ENCODE assay signal across 8 mouse cellular contexts in genomic region chr19:6240725-6241124, GRCm38 (mm10). TPM values are rescaled to one million over a fixed set of nuclear protein-coding genes. Genes with fewer than 3 reads are reported as not detected.
DNase-seq lines count a peak whose midpoint lies in the region; ATAC-seq and TF ChIP-seq lines count a peak whose summit lies in the region.

No protein-coding gene starts in this region.

- 38% methylated on average over 5 of the region's 5 CpGs for WGBS in hindbrain, embryonic 10.5 days
- WGBS in hindbrain, embryonic 11.5 days: 35% methylated on average over 5 of the region's 5 CpGs
- 51% methylated on average over 5 of the region's 5 CpGs for WGBS in bone marrow, adult 2 months
- 36% methylated on average over 5 of the region's 5 CpGs for WGBS in hindbrain, embryonic 14.5 days
- WGBS in midbrain, embryonic 14.5 days: 33% methylated on average over 5 of the region's 5 CpGs

- peak overlapping the region; percentile 67 for H3K27ac ChIP-seq in hindbrain, embryonic 10.5 days
- no peak overlapping the region for H3K27ac ChIP-seq in hindbrain, embryonic 11.5 days (ENCODE audit: low read depth, low read length)
- H3K27ac ChIP-seq in bone marrow, adult 2 months (ENCODE audit: control insufficient read depth, insufficient read depth, low read depth, low read length, poor library complexity): peak overlapping the region; percentile 69
- peak overlapping the region; percentile 33; the same call in 1 of the 2 replicates for H3K27ac ChIP-seq in hindbrain, embryonic 14.5 days
- no peak overlapping the region for H3K27ac ChIP-seq in midbrain, embryonic 14.5 days (replicated peaks; ENCODE audit: low read depth, low read length)

- H3K9me3 ChIP-seq in hindbrain, embryonic 10.5 days: no peaks in the 10 kb centered on the region
- H3K9me3 ChIP-seq in hindbrain, embryonic 11.5 days (ENCODE audit: control insufficient read depth, low read length): no peaks in the 10 kb centered on the region
- H3K9me3 ChIP-seq in hindbrain, embryonic 14.5 days (ENCODE audit: control insufficient read depth, low read length): no peaks in the 10 kb centered on the region
- no peaks in the 10 kb centered on the region for H3K9me3 ChIP-seq in midbrain, embryonic 14.5 days (ENCODE audit: control insufficient read depth, low read length)

- no peak overlapping the region for H3K9ac ChIP-seq in hindbrain, embryonic 11.5 days (ENCODE audit: low read depth, low read length)
- no peak overlapping the region for H3K9ac ChIP-seq in hindbrain, embryonic 14.5 days
- H3K9ac ChIP-seq in midbrain, embryonic 14.5 days (replicated peaks; ENCODE audit: low read length): no peak overlapping the region

- no peak for TF ChIP-seq CTCF in bone marrow, adult 2 months (IDR thresholded peaks at IDR 0.05; ENCODE audit: control insufficient read depth, insufficient read depth, low read length)

- no peak overlapping the region for H3K4me2 ChIP-seq in hindbrain, embryonic 11.5 days (replicated peaks; ENCODE audit: low read depth, low read length)
- peak overlapping the region; percentile 32 for H3K4me2 ChIP-seq in hindbrain, embryonic 14.5 days (replicated peaks)
- peak overlapping the region; percentile 7; the same call in 1 of the 2 replicates for H3K4me2 ChIP-seq in midbrain, embryonic 14.5 days (ENCODE audit: low read length)

- peaks cover 31% of the 10 kb centered on the region for H3K4me1 ChIP-seq in hindbrain, embryonic 10.5 days (replicated peaks)
- peaks cover 6% of the 10 kb centered on the region for H3K4me1 ChIP-seq in hindbrain, embryonic 11.5 days (replicated peaks; ENCODE audit: control insufficient read depth, insufficient read depth, low read length)
- peaks cover 2% of the 10 kb centered on the region; the same call in 1 of the 2 replicates for H3K4me1 ChIP-seq in bone marrow, adult 2 months (ENCODE audit: control insufficient read depth, insufficient read depth, low read length)
- H3K4me1 ChIP-seq in hindbrain, embryonic 14.5 days (replicated peaks; ENCODE audit: control insufficient read depth, insufficient read depth, low read length): peaks cover 12% of the 10 kb centered on the region
- H3K4me1 ChIP-seq in midbrain, embryonic 14.5 days (ENCODE audit: control insufficient read depth, insufficient read depth, low read length): peaks cover 15% of the 10 kb centered on the region

- no peak for TF ChIP-seq POLR2A in bone marrow, adult 2 months (IDR thresholded peaks at IDR 0.05; ENCODE audit: borderline replicate concordance, control insufficient read depth, low read depth, low read length)

- no peaks in the 10 kb centered on the region for H3K27me3 ChIP-seq in hindbrain, embryonic 10.5 days (ENCODE audit: insufficient read depth, poor library complexity, severe bottlenecking)
- H3K27me3 ChIP-seq in hindbrain, embryonic 11.5 days (ENCODE audit: control insufficient read depth, insufficient read depth, low read length): no peaks in the 10 kb centered on the region
- H3K27me3 ChIP-seq in hindbrain, embryonic 14.5 days (ENCODE audit: control insufficient read depth, insufficient read depth, low read length): no peaks in the 10 kb centered on the region
- H3K27me3 ChIP-seq in midbrain, embryonic 14.5 days (ENCODE audit: control insufficient read depth, insufficient read depth, low read length): no peaks in the 10 kb centered on the region

- no peak for DNase-seq in hindbrain, embryonic 10.5 days (ENCODE audit: low spot score)
- no peak for DNase-seq in hindbrain, embryonic 11.5 days (ENCODE audit: low spot score)
- DNase-seq in hindbrain, embryonic 14.5 days (ENCODE audit: low spot score): no peak
- no peak for DNase-seq in midbrain, embryonic 14.5 days
- DNase-seq in frontal cortex, postnatal 36 days (ENCODE audit: low spot score in 2 of 2): no peak
- no peak for DNase-seq in lung, adult 18-20 months
- DNase-seq in B cell, adult 2 months: no peak

- no peak for ATAC-seq in hindbrain, embryonic 11.5 days (ENCODE audit: low FRiP score)
- no peak for ATAC-seq in hindbrain, embryonic 14.5 days (ENCODE audit: low FRiP score)
- ATAC-seq in midbrain, embryonic 14.5 days (ENCODE audit: low FRiP score, low TSS enrichment): no peak

- H3K36me3 ChIP-seq in hindbrain, embryonic 10.5 days: peaks cover 19% of the 10 kb centered on the region
- no peaks in the 10 kb centered on the region for H3K36me3 ChIP-seq in hindbrain, embryonic 11.5 days (ENCODE audit: control insufficient read depth, insufficient read depth, low read length)
- H3K36me3 ChIP-seq in hindbrain, embryonic 14.5 days (replicated peaks; ENCODE audit: control insufficient read depth, insufficient read depth): peaks cover 19% of the 10 kb centered on the region
- peaks cover 16% of the 10 kb centered on the region for H3K36me3 ChIP-seq in midbrain, embryonic 14.5 days (ENCODE audit: control insufficient read depth, insufficient read depth, low read length)

- H3K4me3 ChIP-seq in hindbrain, embryonic 10.5 days: peak overlapping the region; percentile 91
- H3K4me3 ChIP-seq in hindbrain, embryonic 11.5 days (ENCODE audit: low read depth, low read length): no peak overlapping the region
- peak overlapping the region; percentile 24 for H3K4me3 ChIP-seq in bone marrow, adult 2 months (replicated peaks; ENCODE audit: control insufficient read depth, low read depth, low read length)
- peak overlapping the region; percentile 82; the same call in 1 of the 2 replicates for H3K4me3 ChIP-seq in hindbrain, embryonic 14.5 days (replicated peaks; ENCODE audit: low read length)
- H3K4me3 ChIP-seq in midbrain, embryonic 14.5 days (replicated peaks; ENCODE audit: low read depth, low read length): no peak overlapping the region; the same call in 1 of the 2 replicates

RNA-seq across cellular contexts. Expression of gene Atg2a, which starts 0.7 kb away (rescaled TPM):
- polyA plus RNA-seq in hindbrain, embryonic 10.5 days (2016; fragmentation: Nextera tagmentation; extraction: Ambion mirVana): 10.3 and 14.9 TPM in 2 replicates
- polyA plus RNA-seq in hindbrain, embryonic 11.5 days (2014; fragmentation: Nextera tagmentation; extraction: Ambion mirVana): 7.0 and 8.1 TPM in 2 replicates
- 17.0 and 36.4 TPM in 2 replicates for polyA plus RNA-seq in bone marrow, adult 2 months (2011; ENCODE audit: insufficient read depth, insufficient read length, low replicate concordance, missing spikeins)
- 14.5 and 14.8 TPM in 2 replicates for polyA plus RNA-seq in hindbrain, embryonic 14.5 days (2014; fragmentation: Nextera tagmentation; extraction: Ambion mirVana)
- 13.7 and 15.4 TPM in 2 replicates for polyA plus RNA-seq in midbrain, embryonic 14.5 days (2014; fragmentation: Nextera tagmentation; extraction: Ambion mirVana)

RNA-seq across cellular contexts. Expression of gene Ppp2r5b, which starts 5.1 kb away (rescaled TPM):
- 37.8 and 53.8 TPM in 2 replicates for polyA plus RNA-seq in hindbrain, embryonic 10.5 days (2016; fragmentation: Nextera tagmentation; extraction: Ambion mirVana)
- 42.1 and 46.8 TPM in 2 replicates for polyA plus RNA-seq in hindbrain, embryonic 11.5 days (2014; fragmentation: Nextera tagmentation; extraction: Ambion mirVana)
- 21.0 and 43.9 TPM in 2 replicates for polyA plus RNA-seq in bone marrow, adult 2 months (2011; ENCODE audit: insufficient read depth, insufficient read length, low replicate concordance, missing spikeins)
- polyA plus RNA-seq in hindbrain, embryonic 14.5 days (2014; fragmentation: Nextera tagmentation; extraction: Ambion mirVana): 140 and 158 TPM in 2 replicates
- 117 and 142 TPM in 2 replicates for polyA plus RNA-seq in midbrain, embryonic 14.5 days (2014; fragmentation: Nextera tagmentation; extraction: Ambion mirVana)

RNA-seq across cellular contexts. Expression of gene Gpha2, which starts 14.5 kb away (rescaled TPM):
- 0.57 TPM in 1 of 2 replicates, not detected in the other for polyA plus RNA-seq in hindbrain, embryonic 10.5 days (2016; fragmentation: Nextera tagmentation; extraction: Ambion mirVana)
- polyA plus RNA-seq in hindbrain, embryonic 11.5 days (2014; fragmentation: Nextera tagmentation; extraction: Ambion mirVana): 0.71 and 0.98 TPM in 2 replicates
- not detected in 2 replicates for polyA plus RNA-seq in bone marrow, adult 2 months (2011; ENCODE audit: insufficient read depth, insufficient read length, low replicate concordance, missing spikeins)
- not detected in 2 replicates for polyA plus RNA-seq in hindbrain, embryonic 14.5 days (2014; fragmentation: Nextera tagmentation; extraction: Ambion mirVana)
- not detected in 2 replicates for polyA plus RNA-seq in midbrain, embryonic 14.5 days (2014; fragmentation: Nextera tagmentation; extraction: Ambion mirVana)

RNA-seq across cellular contexts. Expression of gene Ehd1, which starts 35.8 kb away (rescaled TPM):
- 87.8 and 103 TPM in 2 replicates for polyA plus RNA-seq in hindbrain, embryonic 10.5 days (2016; fragmentation: Nextera tagmentation; extraction: Ambion mirVana)
- 62.6 and 67.4 TPM in 2 replicates for polyA plus RNA-seq in hindbrain, embryonic 11.5 days (2014; fragmentation: Nextera tagmentation; extraction: Ambion mirVana)
- 40.0 and 63.1 TPM in 2 replicates for polyA plus RNA-seq in bone marrow, adult 2 months (2011; ENCODE audit: insufficient read depth, insufficient read length, low replicate concordance, missing spikeins)
- polyA plus RNA-seq in hindbrain, embryonic 14.5 days (2014; fragmentation: Nextera tagmentation; extraction: Ambion mirVana): 80.0 and 84.9 TPM in 2 replicates
- 75.0 and 80.1 TPM in 2 replicates for polyA plus RNA-seq in midbrain, embryonic 14.5 days (2014; fragmentation: Nextera tagmentation; extraction: Ambion mirVana)

RNA-seq across cellular contexts. Expression of gene Majin, which starts 56.5 kb away (rescaled TPM):
- 0.12 TPM in 1 of 2 replicates, not detected in the other for polyA plus RNA-seq in hindbrain, embryonic 10.5 days (2016; fragmentation: Nextera tagmentation; extraction: Ambion mirVana)
- not detected in 2 replicates for polyA plus RNA-seq in hindbrain, embryonic 11.5 days (2014; fragmentation: Nextera tagmentation; extraction: Ambion mirVana)
- not detected in 2 replicates for polyA plus RNA-seq in bone marrow, adult 2 months (2011; ENCODE audit: insufficient read depth, insufficient read length, low replicate concordance, missing spikeins)
- polyA plus RNA-seq in hindbrain, embryonic 14.5 days (2014; fragmentation: Nextera tagmentation; extraction: Ambion mirVana): not detected in 2 replicates
- polyA plus RNA-seq in midbrain, embryonic 14.5 days (2014; fragmentation: Nextera tagmentation; extraction: Ambion mirVana): not detected in 2 replicates

Comparison
In these comparisons a context has a peak if more than half of its experiments do, and no peak if none do; other contexts are left out.
1. H3K27ac ChIP-seq: peak in hindbrain, embryonic 10.5 days (single experiment), bone marrow, adult 2 months (single experiment) and hindbrain, embryonic 14.5 days (single experiment); none in hindbrain, embryonic 11.5 days (single experiment) and midbrain, embryonic 14.5 days (single experiment).
2. H3K4me3 ChIP-seq: peak in hindbrain, embryonic 10.5 days (single experiment), bone marrow, adult 2 months (single experiment) and hindbrain, embryonic 14.5 days (single experiment); none in hindbrain, embryonic 11.5 days (single experiment) and midbrain, embryonic 14.5 days (single experiment).